Mouse (Mus musculus) bone marrow macrophage, adult 2 months (primary cell): ENCODE measurements around the gene Cd200r3.

Source experiments
- CTCF ChIP-seq: IDR thresholded peaks from 2 replicates; pipeline ENCODE4 v1.5.1; 2012; ENCODE audit warnings: low read depth, mild to moderate bottlenecking, low read length, moderate library complexity
- POLR2A ChIP-seq: IDR thresholded peaks from 2 replicates; pipeline ENCODE4 v1.6.1; 2012; ENCODE audit warnings: mild to moderate bottlenecking, low read depth, low read length, borderline replicate concordance

DNA sequence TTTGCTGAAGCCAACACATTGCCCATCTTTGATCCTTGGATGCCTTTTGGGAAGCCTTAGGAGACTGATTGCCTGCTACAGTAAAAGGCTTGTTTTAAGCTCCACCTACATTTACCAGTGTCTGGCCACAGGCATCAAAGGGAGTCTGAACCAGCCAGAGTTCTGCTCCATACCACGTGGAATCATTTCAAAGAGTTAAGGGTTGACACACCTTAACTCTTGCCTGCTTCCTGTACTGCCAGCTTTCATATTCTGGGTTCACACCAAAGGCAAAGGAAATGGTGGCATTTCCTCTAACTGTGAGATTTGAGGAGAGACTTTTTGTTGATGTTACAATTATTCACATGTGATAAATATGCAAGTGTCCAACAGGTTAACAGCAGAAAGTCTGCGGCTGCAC, 63.5 kb downstream of the Cd200r3 start:
- TF ChIP-seq CTCF (no peak), POLR2A (no peak)
